Mouse (Mus musculus): ENCODE measurements around the gene Tra2a. TPM values are rescaled to one million over a fixed set of nuclear protein-coding genes. Genes with fewer than 3 reads are reported as not detected.
"Not testable (repeated sequence)": the region's sequence is repeated elsewhere in the genome, so short reads cannot be mapped to it uniquely, and the experiment has no call there.

Gene Tra2a
- total and polyA plus RNA-seq, 2 experiments from 2014 or later, result 45.9 to 75.7 TPM

DNA sequence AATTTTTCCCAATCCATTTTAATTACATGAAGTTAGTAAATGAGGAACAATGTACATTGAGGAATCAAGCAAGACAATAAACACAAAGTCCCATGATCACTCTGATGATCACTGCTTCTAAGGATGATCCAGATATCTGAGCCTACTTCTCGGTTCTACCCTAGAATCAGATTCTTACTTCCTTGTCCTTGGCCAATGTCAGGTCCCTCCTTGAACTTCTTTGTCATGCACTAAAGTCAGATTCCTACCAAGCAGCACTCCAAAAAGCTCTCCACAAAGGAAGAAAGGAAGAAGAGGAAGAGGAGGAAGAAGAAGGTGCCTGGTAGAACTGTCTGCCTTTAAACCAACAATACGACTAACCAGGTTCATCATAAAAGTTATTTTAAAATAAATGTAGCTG lies 9.0 kb upstream of the Tra2a start:
- Histone ChIP-seq H3K4me2 (ENCODE audit: low read depth) (no peak overlapping the region), H3K9ac (no peak overlapping the region)
- WGBS, result 86% methylated on average over 2 of the region's 2 CpGs

DNA sequence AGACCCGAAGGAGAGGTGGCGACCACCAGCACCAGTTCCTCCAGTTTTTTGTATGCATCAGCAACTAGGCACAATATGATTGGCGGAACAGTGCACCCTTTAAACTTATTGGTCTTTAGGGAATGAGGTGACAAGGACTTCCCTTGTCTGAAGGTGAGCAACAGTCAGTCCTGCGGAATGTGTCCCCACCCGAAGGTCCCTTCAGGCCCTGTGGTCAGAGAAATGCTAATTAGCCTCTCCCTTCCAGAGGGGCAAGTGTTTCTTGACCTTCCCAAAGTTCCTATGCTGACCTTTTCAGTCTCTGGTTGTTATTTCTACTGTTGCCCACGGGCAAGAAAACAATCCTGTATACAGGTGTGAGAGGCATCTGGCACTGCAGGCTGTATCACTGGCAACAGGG lies 8.0 kb upstream of the Tra2a start:
- no peak for TF ChIP-seq CTCF (IDR thresholded peaks at IDR 0.05; ENCODE audit: low read depth)
- H3K36me3 ChIP-seq (ENCODE audit: insufficient read depth), result no peaks in the 10 kb centered on the region
- H3K4me3 ChIP-seq (ENCODE audit: low read depth, low read length), result no peak overlapping the region
- no peaks in the 10 kb centered on the region for H3K27me3 ChIP-seq (ENCODE audit: insufficient read depth, low read length)
- H3K4me1 ChIP-seq (ENCODE audit: insufficient read depth), result no peaks in the 10 kb centered on the region
- no peak for DNase-seq
- no peak for ATAC-seq
- H3K9me3 ChIP-seq (ENCODE audit: low read length), result no peaks in the 10 kb centered on the region
- no peak overlapping the region for H3K4me2 ChIP-seq (ENCODE audit: low read depth)
- no peak overlapping the region for H3K27ac ChIP-seq (ENCODE audit: low read depth, low read length)
- WGBS, result 76% methylated on average over 6 of the region's 6 CpGs
- no peak overlapping the region for H3K9ac ChIP-seq

More for the DNA sequence above, 9.0 kb upstream of the Tra2a start:
- H3K36me3 ChIP-seq (ENCODE audit: insufficient read depth), result no peaks in the 10 kb centered on the region
- no peaks in the 10 kb centered on the region for H3K4me1 ChIP-seq (ENCODE audit: insufficient read depth)
- no peaks in the 10 kb centered on the region for H3K9me3 ChIP-seq (ENCODE audit: low read length)
- H3K27ac ChIP-seq (ENCODE audit: low read depth, low read length), result no peak overlapping the region
- ATAC-seq (no peak), DNase-seq (no peak)
- no peak for TF ChIP-seq CTCF (IDR thresholded peaks at IDR 0.05; ENCODE audit: low read depth)
- no peaks in the 10 kb centered on the region for H3K27me3 ChIP-seq (ENCODE audit: insufficient read depth, low read length)
- H3K4me3 ChIP-seq (ENCODE audit: low read depth, low read length), result no peak overlapping the region

GRCm38 (mm10) chr6:49269923-49270322 lies 6.1 kb upstream of the Tra2a start:
- WGBS, result 53% methylated on average over 11 of the region's 11 CpGs
- no peak for TF ChIP-seq CTCF (IDR thresholded peaks at IDR 0.05; ENCODE audit: low read depth)
- no peak for DNase-seq

GRCm38 (mm10) chr6:49269200-49269599 lies 5.4 kb upstream of the Tra2a start:
- Histone ChIP-seq H3K4me3 (ENCODE audit: low read depth, low read length) (no peak overlapping the region), H3K9ac (no peak overlapping the region), H3K36me3 (ENCODE audit: insufficient read depth) (no peaks in the 10 kb centered on the region), H3K4me2 (ENCODE audit: low read depth) (no peak overlapping the region), H3K4me1 (ENCODE audit: insufficient read depth) (no peaks in the 10 kb centered on the region), H3K9me3 (ENCODE audit: low read length) (no peaks in the 10 kb centered on the region), H3K27me3 (ENCODE audit: insufficient read depth, low read length) (no peaks in the 10 kb centered on the region), H3K27ac (ENCODE audit: low read depth, low read length) (no peak overlapping the region)
- peak; percentile 76 for ATAC-seq
- peak; percentile 82 for DNase-seq
- peak; percentile 84 for TF ChIP-seq CTCF (IDR thresholded peaks at IDR 0.05; ENCODE audit: low read depth)
- WGBS, result 23% methylated on average over 5 of the region's 5 CpGs

More at GRCm38 (mm10) chr6:49269923-49270322, 6.1 kb upstream of the Tra2a start:
- Histone ChIP-seq H3K36me3 (ENCODE audit: insufficient read depth) (no peaks in the 10 kb centered on the region), H3K9me3 (ENCODE audit: low read length) (no peaks in the 10 kb centered on the region), H3K4me3 (ENCODE audit: low read depth, low read length) (no peak overlapping the region), H3K4me1 (ENCODE audit: insufficient read depth) (no peaks in the 10 kb centered on the region), H3K27me3 (ENCODE audit: insufficient read depth, low read length) (no peaks in the 10 kb centered on the region), H3K9ac (no peak overlapping the region), H3K27ac (ENCODE audit: low read depth, low read length) (no peak overlapping the region), H3K4me2 (ENCODE audit: low read depth) (no peak overlapping the region)
- no peak for ATAC-seq

GRCm38 (mm10) chr6:49267686-49268085 lies 3.9 kb upstream of the Tra2a start:
- no peaks in the 10 kb centered on the region for H3K27me3 ChIP-seq (ENCODE audit: insufficient read depth, low read length)
- ATAC-seq (no peak), DNase-seq (no peak)
- H3K36me3 ChIP-seq (ENCODE audit: insufficient read depth), result no peaks in the 10 kb centered on the region
- no peak for TF ChIP-seq CTCF (IDR thresholded peaks at IDR 0.05; ENCODE audit: low read depth)
- no peak overlapping the region for H3K27ac ChIP-seq (ENCODE audit: low read depth, low read length)
- no peaks in the 10 kb centered on the region for H3K4me1 ChIP-seq (ENCODE audit: insufficient read depth)
- no peak overlapping the region for H3K4me2 ChIP-seq (ENCODE audit: low read depth)
- H3K4me3 ChIP-seq (ENCODE audit: low read depth, low read length), result no peak overlapping the region
- no peaks in the 10 kb centered on the region for H3K9me3 ChIP-seq (ENCODE audit: low read length)
- WGBS, result 75% methylated on average over 4 of the region's 4 CpGs
- no peak overlapping the region for H3K9ac ChIP-seq

- H3K9ac ChIP-seq; H3K4me1 ChIP-seq (ENCODE audit: insufficient read depth); H3K36me3 ChIP-seq (ENCODE audit: insufficient read depth); H3K27me3 ChIP-seq (ENCODE audit: insufficient read depth, low read length); ATAC-seq; DNase-seq; H3K27ac ChIP-seq (ENCODE audit: low read depth, low read length); H3K9me3 ChIP-seq (ENCODE audit: low read length); H3K4me2 ChIP-seq (ENCODE audit: low read depth); H3K4me3 ChIP-seq (ENCODE audit: low read depth, low read length): not testable (repeated sequence)
- WGBS, result 94% methylated on average over 1 of the region's 1 CpGs
Measured at GRCm38 (mm10) chr6:49265207-49265606, 1.4 kb upstream of the Tra2a start.

GRCm38 (mm10) chr6:49264446-49264845 lies 613 bp upstream of the Tra2a start:
- peak overlapping the region; percentile 62 for H3K4me2 ChIP-seq (ENCODE audit: low read depth)
- H3K4me1 ChIP-seq (ENCODE audit: insufficient read depth); H3K9me3 ChIP-seq (ENCODE audit: low read length); ATAC-seq; H3K4me3 ChIP-seq (ENCODE audit: low read depth, low read length); H3K27ac ChIP-seq (ENCODE audit: low read depth, low read length); H3K36me3 ChIP-seq (ENCODE audit: insufficient read depth); H3K9ac ChIP-seq; DNase-seq; H3K27me3 ChIP-seq (ENCODE audit: insufficient read depth, low read length): not testable (repeated sequence)
- 86% methylated on average over 7 of the region's 7 CpGs for WGBS

Data from forebrain, postnatal 0 days (tissue).